Mouse (Mus musculus): ENCODE data around the gene G530012D18Rik. TPM values are rescaled to one million over a fixed set of nuclear protein-coding genes. Genes with fewer than 3 reads are reported as not detected.
"Not testable (repeated sequence)": the region's sequence is repeated elsewhere in the genome, so short reads cannot be mapped to it uniquely, and the experiment has no call there.

Gene G530012D18Rik
- polyA plus RNA-seq, 1 experiment: not detected

DNA sequence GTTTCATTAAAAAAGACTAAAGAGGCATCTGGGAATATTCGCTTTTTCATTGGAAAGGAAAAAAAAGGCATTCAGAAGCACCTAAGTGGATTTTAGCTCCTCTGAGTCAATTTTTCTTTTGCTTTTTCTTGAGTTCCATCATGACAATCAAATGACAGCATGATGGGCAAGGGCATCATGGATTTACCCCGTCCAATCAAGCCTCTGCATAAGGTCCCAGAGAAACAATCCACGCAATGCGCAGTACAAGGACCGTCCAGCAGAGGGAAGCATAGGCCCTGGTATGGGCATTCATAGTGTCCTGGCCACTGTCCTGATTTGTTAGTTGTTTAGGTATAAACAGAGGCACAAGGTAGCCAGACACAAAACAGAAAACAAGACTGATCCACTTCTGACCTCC lies 6.0 kb downstream of the G530012D18Rik start:
- H3K27me3 ChIP-seq (replicated peaks; ENCODE audit: control insufficient read depth, insufficient read depth, low read length); DNase-seq; H3K36me3 ChIP-seq (ENCODE audit: control insufficient read depth, insufficient read depth, low read length); H3K27ac ChIP-seq (ENCODE audit: insufficient read depth, low read depth, low read length); H3K4me3 ChIP-seq (ENCODE audit: insufficient read depth, low read depth, low read length); H3K4me1 ChIP-seq (ENCODE audit: control insufficient read depth, insufficient read depth, low read length): not testable (repeated sequence)
- WGBS: 25% methylated on average over 5 of the region's 5 CpGs

DNA sequence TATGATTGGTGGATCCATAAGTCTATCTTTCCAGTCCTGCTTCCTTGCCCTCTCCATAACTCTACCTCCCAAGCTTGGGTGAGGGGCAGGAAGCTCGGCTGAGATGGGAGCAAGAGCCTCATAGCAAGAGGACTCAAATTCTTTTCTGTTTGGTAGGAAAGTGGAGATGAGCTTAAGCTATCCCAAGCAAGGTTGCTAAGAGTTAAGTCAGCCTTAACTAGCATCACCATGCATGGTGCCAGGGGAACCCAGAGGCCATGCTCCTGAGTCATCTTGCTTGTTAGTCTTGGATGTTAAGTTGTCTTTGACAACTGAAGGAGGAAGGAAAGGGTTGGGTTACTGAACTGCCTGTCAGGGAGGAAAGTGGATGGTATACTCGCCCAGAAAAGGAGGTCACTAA lies 13.2 kb downstream of the G530012D18Rik start:
- WGBS: 72% methylated on average over 1 of the region's 2 CpGs
- H3K36me3 ChIP-seq (ENCODE audit: control insufficient read depth, insufficient read depth, low read length); DNase-seq; H3K4me1 ChIP-seq (ENCODE audit: control insufficient read depth, insufficient read depth, low read length); H3K4me3 ChIP-seq (ENCODE audit: insufficient read depth, low read depth, low read length); H3K27me3 ChIP-seq (replicated peaks; ENCODE audit: control insufficient read depth, insufficient read depth, low read length); H3K27ac ChIP-seq (ENCODE audit: insufficient read depth, low read depth, low read length): not testable (repeated sequence)

DNA sequence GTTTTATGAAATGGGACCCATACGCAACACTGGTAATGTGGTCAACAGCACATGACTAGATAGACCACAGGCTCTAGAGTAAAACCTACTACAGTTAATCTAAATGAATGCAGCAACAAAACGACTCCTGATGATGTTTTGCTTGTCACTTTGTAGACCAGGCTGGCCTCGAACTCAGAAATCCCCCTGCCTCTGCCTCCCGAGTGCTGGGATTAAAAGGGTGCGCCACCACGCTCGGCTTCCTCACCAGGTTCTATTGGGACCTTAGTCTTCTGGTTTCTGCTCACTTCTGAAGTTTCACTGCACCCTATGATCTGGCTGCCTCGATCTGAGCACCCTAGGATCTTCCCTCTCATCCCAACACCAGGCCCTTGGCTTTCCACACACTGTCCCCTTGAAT lies 17.1 kb downstream of the G530012D18Rik start:
- WGBS: 85% methylated on average over 8 of the region's 8 CpGs
- not testable (repeated sequence) for H3K36me3 ChIP-seq (ENCODE audit: control insufficient read depth, insufficient read depth, low read length); H3K4me3 ChIP-seq (ENCODE audit: insufficient read depth, low read depth, low read length); H3K4me1 ChIP-seq (ENCODE audit: control insufficient read depth, insufficient read depth, low read length); DNase-seq; H3K27ac ChIP-seq (ENCODE audit: insufficient read depth, low read depth, low read length); H3K27me3 ChIP-seq (replicated peaks; ENCODE audit: control insufficient read depth, insufficient read depth, low read length)

DNA sequence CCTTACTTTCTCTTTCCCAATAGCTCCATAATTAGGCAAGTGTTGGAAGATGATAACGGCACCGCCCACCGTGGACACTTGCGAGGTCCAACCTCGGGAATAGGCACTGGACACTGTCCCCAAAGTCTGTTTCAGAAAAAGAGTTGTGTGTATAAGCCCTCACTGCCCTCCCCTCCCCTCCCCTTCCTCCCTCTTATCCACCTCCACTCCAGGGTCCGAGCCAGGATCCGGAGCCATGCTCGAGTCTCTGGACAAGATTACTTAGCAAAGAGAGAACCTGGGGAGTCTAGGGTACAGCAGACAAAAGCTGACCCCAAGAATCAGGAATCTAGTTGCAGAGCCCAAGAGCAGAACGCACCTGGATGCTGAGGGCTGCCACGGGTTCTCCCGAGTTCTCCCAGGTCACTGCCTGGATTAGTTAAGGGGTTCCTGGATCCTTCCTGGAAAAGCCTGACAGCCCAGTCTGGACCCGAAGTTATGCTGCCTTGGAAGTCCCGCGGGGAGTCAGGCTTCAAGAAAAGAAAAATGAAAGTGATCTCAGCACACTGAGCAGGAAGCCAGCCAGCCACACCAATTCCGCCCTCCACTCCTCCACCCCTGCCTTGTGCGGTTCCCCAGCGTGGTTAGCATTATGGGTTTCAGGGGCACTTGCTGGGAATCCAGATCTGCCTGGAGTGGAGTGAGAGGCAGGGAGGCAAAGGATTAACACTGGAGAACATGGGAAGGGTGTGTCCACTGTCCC lies 23.0 kb downstream of the G530012D18Rik start, which contains the start of gene Sp110:
Sp110 (minus strand) TSS at position 547 of the 742 bp plus-strand sequence.
- peak; percentile 26 for DNase-seq
- not testable (repeated sequence) for H3K4me1 ChIP-seq (ENCODE audit: control insufficient read depth, insufficient read depth, low read length); H3K27ac ChIP-seq (ENCODE audit: insufficient read depth, low read depth, low read length); H3K36me3 ChIP-seq (ENCODE audit: control insufficient read depth, insufficient read depth, low read length); H3K27me3 ChIP-seq (replicated peaks; ENCODE audit: control insufficient read depth, insufficient read depth, low read length)
- 64% methylated on average over 17 of the region's 17 CpGs for WGBS
- peak within 1 kb of the TSS; percentile 15; the same call in 1 of the 2 replicates for H3K4me3 ChIP-seq (ENCODE audit: insufficient read depth, low read depth, low read length)

DNA sequence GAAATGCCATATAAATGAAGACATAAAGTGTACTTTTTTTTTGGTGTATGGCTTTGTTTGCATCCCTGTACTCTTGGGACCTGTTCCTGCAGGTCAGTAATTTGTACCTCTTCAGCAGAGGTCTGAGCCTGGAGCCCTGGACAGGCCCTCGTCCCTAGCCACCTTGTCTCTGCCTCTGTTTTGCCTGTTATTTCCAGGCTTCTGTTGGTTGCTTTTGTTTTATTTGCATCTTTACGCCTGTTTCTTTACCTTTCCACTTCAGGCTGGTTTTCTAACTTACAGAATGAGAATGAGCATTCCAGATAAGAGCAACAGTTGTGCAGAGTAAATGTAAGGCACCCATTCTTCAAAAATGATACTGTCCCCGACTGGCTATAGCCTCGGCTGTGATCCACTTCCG lies 24.6 kb downstream of the G530012D18Rik start, which contains the start of gene Sp140:
Sp140 (plus strand) TSS at position 301 of the 400 bp plus-strand sequence.
- 33% methylated on average over 1 of the region's 5 CpGs for WGBS
- not testable (repeated sequence) for H3K27me3 ChIP-seq (replicated peaks; ENCODE audit: control insufficient read depth, insufficient read depth, low read length); H3K4me3 ChIP-seq (ENCODE audit: insufficient read depth, low read depth, low read length); DNase-seq; H3K36me3 ChIP-seq (ENCODE audit: control insufficient read depth, insufficient read depth, low read length); H3K27ac ChIP-seq (ENCODE audit: insufficient read depth, low read depth, low read length); H3K4me1 ChIP-seq (ENCODE audit: control insufficient read depth, insufficient read depth, low read length)

DNA sequence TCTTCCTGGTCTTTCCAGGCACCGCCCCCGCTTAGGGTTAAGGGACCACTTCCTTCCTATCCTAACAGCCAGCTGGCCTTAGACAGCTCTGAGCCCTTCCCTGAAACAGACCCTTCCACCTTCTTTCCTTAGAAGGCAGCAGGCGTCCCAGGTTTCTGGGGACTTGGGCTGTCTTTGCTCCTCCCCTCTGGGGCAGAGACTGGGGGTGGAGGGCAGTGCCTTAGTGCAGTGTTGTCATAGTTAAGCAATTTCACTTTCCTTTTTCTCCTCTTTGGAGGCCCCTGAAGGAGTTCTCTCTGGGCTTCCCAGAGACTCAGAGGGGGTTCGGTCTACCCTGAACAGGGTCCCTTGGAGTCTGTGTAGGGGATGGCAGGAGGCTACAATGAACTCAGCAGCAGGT lies 25.3 kb downstream of the G530012D18Rik start:
- DNase-seq: peak; percentile 33
- H3K4me1 ChIP-seq (ENCODE audit: control insufficient read depth, insufficient read depth, low read length); H3K4me3 ChIP-seq (ENCODE audit: insufficient read depth, low read depth, low read length); H3K36me3 ChIP-seq (ENCODE audit: control insufficient read depth, insufficient read depth, low read length); H3K27ac ChIP-seq (ENCODE audit: insufficient read depth, low read depth, low read length); H3K27me3 ChIP-seq (replicated peaks; ENCODE audit: control insufficient read depth, insufficient read depth, low read length): not testable (repeated sequence)
- 55% methylated on average over 4 of the region's 4 CpGs for WGBS

DNA sequence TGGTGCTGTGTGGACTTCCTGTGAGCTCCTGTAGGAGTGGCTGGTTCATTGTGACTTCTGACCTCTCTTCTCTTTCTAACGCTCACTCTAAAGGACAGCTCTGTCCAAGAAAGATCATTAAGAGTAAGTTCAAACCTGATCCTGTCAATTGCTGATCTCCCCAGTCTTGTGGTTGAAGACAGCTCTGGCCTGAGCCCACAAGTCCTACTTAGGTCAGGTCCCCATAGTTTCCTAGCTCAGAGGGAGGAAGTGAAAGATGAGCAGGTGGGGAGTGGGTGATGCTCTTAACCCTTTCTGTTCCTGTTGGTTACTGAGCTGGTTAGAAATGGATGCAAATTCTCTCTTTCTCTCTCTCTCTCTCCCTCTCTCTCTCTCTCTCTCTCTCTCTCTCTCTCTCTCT lies 28.9 kb downstream of the G530012D18Rik start:
- DNase-seq; H3K27me3 ChIP-seq (replicated peaks; ENCODE audit: control insufficient read depth, insufficient read depth, low read length); H3K4me3 ChIP-seq (ENCODE audit: insufficient read depth, low read depth, low read length); H3K36me3 ChIP-seq (ENCODE audit: control insufficient read depth, insufficient read depth, low read length); H3K4me1 ChIP-seq (ENCODE audit: control insufficient read depth, insufficient read depth, low read length); H3K27ac ChIP-seq (ENCODE audit: insufficient read depth, low read depth, low read length): not testable (repeated sequence)
- WGBS: no CpG with 5 or more reads among the region's 1 CpGs

DNA sequence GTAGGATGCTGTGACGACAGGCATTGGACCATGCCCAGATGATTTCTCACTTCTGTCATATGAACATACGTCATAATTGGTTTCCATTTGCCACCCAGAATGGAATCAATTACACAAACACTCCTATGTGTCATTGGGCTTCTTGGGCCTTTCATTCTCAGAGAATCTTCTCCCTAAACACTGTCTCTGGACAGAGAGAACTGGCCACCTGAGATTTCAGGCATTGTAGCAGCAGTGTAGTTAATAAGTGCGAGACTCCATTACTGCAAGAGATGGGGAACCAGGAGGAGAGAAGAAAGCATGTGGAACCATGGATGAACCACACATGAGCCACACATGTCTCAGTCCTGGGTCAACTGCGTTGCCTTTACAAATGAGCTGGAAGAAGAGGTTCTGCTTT lies 32.9 kb downstream of the G530012D18Rik start:
- 79% methylated on average over 4 of the region's 4 CpGs for WGBS
- H3K4me3 ChIP-seq (ENCODE audit: insufficient read depth, low read depth, low read length); H3K27ac ChIP-seq (ENCODE audit: insufficient read depth, low read depth, low read length); H3K4me1 ChIP-seq (ENCODE audit: control insufficient read depth, insufficient read depth, low read length); H3K36me3 ChIP-seq (ENCODE audit: control insufficient read depth, insufficient read depth, low read length); H3K27me3 ChIP-seq (replicated peaks; ENCODE audit: control insufficient read depth, insufficient read depth, low read length); DNase-seq: not testable (repeated sequence)

DNA sequence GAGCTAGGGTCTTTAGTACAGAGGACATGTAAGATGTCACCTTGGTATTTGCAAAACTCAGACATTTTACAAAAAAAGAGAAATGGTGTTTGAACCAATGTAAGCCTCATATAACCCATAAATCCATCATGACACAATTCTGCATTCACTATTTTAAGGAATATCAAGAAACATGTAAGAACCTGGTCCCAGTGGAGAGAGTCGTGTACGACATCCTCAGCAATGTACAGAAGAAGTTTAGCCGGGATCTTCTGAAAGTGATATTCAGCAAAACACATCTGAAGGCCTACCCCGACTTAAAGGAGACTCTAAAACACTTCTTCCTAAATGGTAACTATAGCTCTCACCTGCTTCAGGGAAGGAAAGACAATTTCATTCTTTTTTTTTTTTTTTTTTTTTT lies 35.1 kb downstream of the G530012D18Rik start:
- H3K27me3 ChIP-seq (replicated peaks; ENCODE audit: control insufficient read depth, insufficient read depth, low read length); H3K4me1 ChIP-seq (ENCODE audit: control insufficient read depth, insufficient read depth, low read length); H3K36me3 ChIP-seq (ENCODE audit: control insufficient read depth, insufficient read depth, low read length); H3K4me3 ChIP-seq (ENCODE audit: insufficient read depth, low read depth, low read length); DNase-seq; H3K27ac ChIP-seq (ENCODE audit: insufficient read depth, low read depth, low read length): not testable (repeated sequence)
- no CpG with 5 or more reads among the region's 4 CpGs for WGBS

DNA sequence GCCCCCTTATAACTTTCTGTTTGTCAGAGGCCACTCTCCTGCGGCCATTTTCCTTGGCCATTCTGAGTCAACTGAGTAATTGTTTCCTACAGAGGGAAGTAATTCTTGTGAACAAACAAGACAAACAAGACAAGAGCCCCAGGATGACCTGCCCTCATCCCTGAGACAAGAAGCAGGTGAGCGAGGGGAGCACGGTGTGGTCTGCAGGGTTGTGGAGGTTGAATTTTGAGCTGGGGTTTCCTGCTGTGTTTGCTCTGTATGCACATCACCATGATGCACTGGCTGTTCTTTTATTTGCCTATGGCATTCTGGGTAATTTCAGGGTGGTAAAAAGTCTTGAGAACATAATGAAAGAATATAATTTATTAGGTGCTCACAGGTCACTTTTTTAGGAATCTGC lies 39.6 kb downstream of the G530012D18Rik start:
- 89% methylated on average over 3 of the region's 3 CpGs for WGBS
- H3K36me3 ChIP-seq (ENCODE audit: control insufficient read depth, insufficient read depth, low read length): not testable (repeated sequence)

DNA sequence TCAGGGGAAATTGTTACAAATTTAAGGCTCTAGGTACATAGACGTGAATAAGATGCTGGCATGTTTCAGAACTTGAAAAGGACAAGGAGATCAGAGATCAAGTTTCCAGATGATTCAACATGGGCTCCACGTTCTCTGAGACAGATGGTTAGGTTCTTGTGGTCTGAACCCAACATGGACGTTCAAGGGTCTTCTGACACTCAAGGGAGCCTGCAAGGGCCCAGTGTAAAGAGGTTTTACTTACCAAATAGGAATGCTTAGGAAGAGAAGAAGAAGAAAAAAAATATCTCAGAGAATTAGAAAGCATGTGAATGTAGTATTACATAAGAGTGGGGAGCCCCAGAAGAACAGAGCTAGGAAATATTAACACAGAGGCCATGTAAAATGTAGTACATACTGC lies 40.3 kb downstream of the G530012D18Rik start:
- DNase-seq; H3K27ac ChIP-seq (ENCODE audit: insufficient read depth, low read depth, low read length); H3K4me1 ChIP-seq (ENCODE audit: control insufficient read depth, insufficient read depth, low read length); H3K4me3 ChIP-seq (ENCODE audit: insufficient read depth, low read depth, low read length); H3K27me3 ChIP-seq (replicated peaks; ENCODE audit: control insufficient read depth, insufficient read depth, low read length); H3K36me3 ChIP-seq (ENCODE audit: control insufficient read depth, insufficient read depth, low read length): not testable (repeated sequence)
- 61% methylated on average over 3 of the region's 3 CpGs for WGBS

More for the DNA sequence above, 39.6 kb downstream of the G530012D18Rik start:
- DNase-seq; H3K4me3 ChIP-seq (ENCODE audit: insufficient read depth, low read depth, low read length); H3K27ac ChIP-seq (ENCODE audit: insufficient read depth, low read depth, low read length); H3K4me1 ChIP-seq (ENCODE audit: control insufficient read depth, insufficient read depth, low read length); H3K27me3 ChIP-seq (replicated peaks; ENCODE audit: control insufficient read depth, insufficient read depth, low read length): not testable (repeated sequence)

Measured in kidney, adult 2 months (tissue).